ENCODE assay signal across 11 mouse cellular contexts in the genomic region with DNA sequence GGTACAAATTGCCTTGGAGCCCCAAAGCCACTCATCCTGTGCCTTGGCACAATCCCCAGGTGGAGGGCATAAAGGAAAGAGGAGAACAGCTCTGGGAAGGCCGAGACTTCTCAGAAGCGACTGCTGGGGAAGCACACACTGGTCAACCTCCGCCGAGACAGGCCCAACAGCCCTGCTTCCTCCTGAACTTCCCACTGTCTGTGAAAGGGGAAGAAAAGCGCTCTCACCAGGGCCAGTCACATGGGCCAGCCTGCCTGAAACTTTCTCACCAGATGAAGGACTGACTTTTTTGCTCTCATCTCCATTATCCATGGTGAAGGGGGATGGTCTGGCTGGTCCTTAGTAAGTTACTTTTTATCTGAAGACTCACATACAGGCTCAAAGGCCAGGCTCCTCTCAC.
DNase-seq lines count a peak whose midpoint lies in the region; ATAC-seq and TF ChIP-seq lines count a peak whose summit lies in the region.
"Had no signal": no experiment of that assay in that cellular context is flagged by ENCODE, and none has a peak within 500 bp of the region (broad histone marks: within the 10 kb centered on the region; RNA-seq: fewer than 3 reads in every experiment).

No protein-coding gene starts in this region.

- no peak overlapping the region for H3K4me2 ChIP-seq in midbrain, embryonic 14.5 days (ENCODE audit: low read length)
- H3K4me2 ChIP-seq in stomach, embryonic 14.5 days (replicated peaks; ENCODE audit: low read depth, low read length): no peak overlapping the region

- no peak for ATAC-seq in midbrain, embryonic 14.5 days (ENCODE audit: low FRiP score, low TSS enrichment)
- no peak for ATAC-seq in stomach, embryonic 14.5 days (ENCODE audit: insufficient number of reproducible peaks, insufficient read depth, low FRiP score, low read depth)
- ATAC-seq: forebrain, embryonic 16.5 days; hindbrain, embryonic 16.5 days had no signal

- WGBS in midbrain, embryonic 10.5 days: 52% methylated on average over 5 of the region's 5 CpGs
- WGBS in midbrain, embryonic 14.5 days: 70% methylated on average over 5 of the region's 5 CpGs
- WGBS in liver, adult 2 months: 85% methylated on average over 5 of the region's 5 CpGs
- WGBS in stomach, embryonic 14.5 days: 58% methylated on average over 5 of the region's 5 CpGs

- H3K9me3 ChIP-seq in midbrain, embryonic 10.5 days (replicated peaks): no peaks in the 10 kb centered on the region
- H3K9me3 ChIP-seq in midbrain, embryonic 14.5 days (ENCODE audit: control insufficient read depth, low read length): no peaks in the 10 kb centered on the region
- no peaks in the 10 kb centered on the region for H3K9me3 ChIP-seq in stomach, embryonic 14.5 days (ENCODE audit: control insufficient read depth, low read depth, low read length)

- H3K4me1 ChIP-seq in midbrain, embryonic 10.5 days: peaks cover 49% of the 10 kb centered on the region
- peaks cover 14% of the 10 kb centered on the region; the same call in 1 of the 2 replicates for H3K4me1 ChIP-seq in midbrain, embryonic 14.5 days (ENCODE audit: control insufficient read depth, insufficient read depth, low read length)
- no peaks in the 10 kb centered on the region for H3K4me1 ChIP-seq in liver, adult 2 months (ENCODE audit: control insufficient read depth, insufficient read depth, low read length)
- H3K4me1 ChIP-seq in stomach, embryonic 14.5 days (ENCODE audit: control insufficient read depth, insufficient read depth, low read length): peaks cover 18% of the 10 kb centered on the region; the same call in 1 of the 2 replicates

- no peaks in the 10 kb centered on the region for H3K79me2 ChIP-seq in liver, adult 2 months (ENCODE audit: control insufficient read depth, insufficient read depth, low read length)

- no peak for TF ChIP-seq POLR2A in liver, adult 2 months (IDR thresholded peaks at IDR 0.05; ENCODE audit: extremely low read depth, insufficient read depth, low read length)

- no peak overlapping the region for H3K9ac ChIP-seq in midbrain, embryonic 14.5 days (replicated peaks; ENCODE audit: low read length)
- no peak overlapping the region for H3K9ac ChIP-seq in liver, adult 2 months (ENCODE audit: low read depth, low read length)
- H3K9ac ChIP-seq in stomach, embryonic 14.5 days (replicated peaks; ENCODE audit: low read depth, low read length): no peak overlapping the region
- H3K9ac ChIP-seq: liver, embryonic 14.5 days had no signal

- no peak overlapping the region for H3K4me3 ChIP-seq in midbrain, embryonic 10.5 days
- no peak overlapping the region for H3K4me3 ChIP-seq in midbrain, embryonic 14.5 days (replicated peaks; ENCODE audit: low read depth, low read length)
- no peak overlapping the region for H3K4me3 ChIP-seq in liver, adult 2 months (ENCODE audit: insufficient read depth, low read depth, low read length)
- no peak overlapping the region for H3K4me3 ChIP-seq in stomach, embryonic 14.5 days (ENCODE audit: low read depth, low read length)

- peaks cover 42% of the 10 kb centered on the region for H3K36me3 ChIP-seq in midbrain, embryonic 10.5 days
- H3K36me3 ChIP-seq in midbrain, embryonic 14.5 days (ENCODE audit: control insufficient read depth, insufficient read depth, low read length): peaks cover 28% of the 10 kb centered on the region
- H3K36me3 ChIP-seq in liver, adult 2 months (ENCODE audit: control insufficient read depth, insufficient read depth, low read length): no peaks in the 10 kb centered on the region
- H3K36me3 ChIP-seq in stomach, embryonic 14.5 days (ENCODE audit: control insufficient read depth, insufficient read depth, low read length): peaks cover 31% of the 10 kb centered on the region

- H3K27me3 ChIP-seq in midbrain, embryonic 10.5 days (ENCODE audit: low read depth, poor library complexity, severe bottlenecking): no peaks in the 10 kb centered on the region
- no peaks in the 10 kb centered on the region for H3K27me3 ChIP-seq in midbrain, embryonic 14.5 days (ENCODE audit: control insufficient read depth, insufficient read depth, low read length)
- H3K27me3 ChIP-seq in liver, adult 2 months (ENCODE audit: control insufficient read depth, insufficient read depth, low read length): no peaks in the 10 kb centered on the region
- H3K27me3 ChIP-seq in stomach, embryonic 14.5 days (ENCODE audit: control insufficient read depth, insufficient read depth, low read length): no peaks in the 10 kb centered on the region

- H3K27ac ChIP-seq in midbrain, embryonic 10.5 days (replicated peaks): 0 out of 2 replicates have a peak overlapping the region, but pooled peaks have one; percentile 19
- H3K27ac ChIP-seq in midbrain, embryonic 14.5 days (replicated peaks; ENCODE audit: low read depth, low read length): no peak overlapping the region
- peak overlapping the region; percentile 34 for H3K27ac ChIP-seq in liver, adult 2 months (replicated peaks; ENCODE audit: insufficient read depth, low read depth, low read length)
- H3K27ac ChIP-seq in stomach, embryonic 14.5 days (ENCODE audit: low read length): peak overlapping the region; percentile 86; the same call in 1 of the 2 replicates
- H3K27ac ChIP-seq: liver, embryonic 14.5 days had no signal

- no peak for TF ChIP-seq CTCF in liver, adult 2 months (IDR thresholded peaks at IDR 0.05; ENCODE audit: low read depth, low read length)

- DNase-seq in heart, adult 11 months: peak; percentile 95
- no peak for DNase-seq in heart, adult 8-10 months (ENCODE audit: low spot score)
- no peak for DNase-seq in midbrain, embryonic 10.5 days (ENCODE audit: low spot score)
- no peak for DNase-seq in midbrain, embryonic 14.5 days
- DNase-seq in liver, adult 2 months (ENCODE audit: extremely low read depth, low read depth, low spot score): peak; percentile 31
- no peak for DNase-seq in gastrocnemius, postnatal 25 days
- DNase-seq in thymus, postnatal 14 days: no peak

Comparison
In these comparisons a context has a peak if more than half of its experiments do, and no peak if none do; other contexts are left out.
1. DNase-seq: peak in heart, adult 11 months (single experiment) and liver, adult 2 months (single experiment); none in heart, adult 8-10 months (single experiment), midbrain, embryonic 10.5 days (single experiment), midbrain, embryonic 14.5 days (single experiment), gastrocnemius, postnatal 25 days (single experiment) and thymus, postnatal 14 days (single experiment).